Mouse (Mus musculus) brain, embryonic 14.5 days (tissue): ENCODE measurements at regions not wholly inside any gene's neighbourhood (a gene's known extent, or its start where the extent isn't known, plus 50 kb on each side); places are given as distances from the start of the nearest gene placed in this dataset.

Experiments used
- CTCF ChIP-seq: fragments of 200-500 bp; IDR thresholded peaks from 2 replicates; pipeline ENCODE4 v1.5.1; 2012; ENCODE audit warnings: inconsistent platforms, mild to moderate bottlenecking, moderate library complexity, borderline replicate concordance; ENCODE audit not compliant: insufficient read depth, insufficient read length; ENCODE audit errors: extremely low read depth
- POLR2A ChIP-seq: fragments of 200-500 bp; IDR thresholded peaks from 2 replicates; pipeline ENCODE4 v1.6.1; 2012; ENCODE audit warnings: mild to moderate bottlenecking, inconsistent platforms, borderline replicate concordance; ENCODE audit not compliant: poor library complexity, insufficient read depth, insufficient read length, severe bottlenecking; ENCODE audit errors: extremely low read depth

DNA sequence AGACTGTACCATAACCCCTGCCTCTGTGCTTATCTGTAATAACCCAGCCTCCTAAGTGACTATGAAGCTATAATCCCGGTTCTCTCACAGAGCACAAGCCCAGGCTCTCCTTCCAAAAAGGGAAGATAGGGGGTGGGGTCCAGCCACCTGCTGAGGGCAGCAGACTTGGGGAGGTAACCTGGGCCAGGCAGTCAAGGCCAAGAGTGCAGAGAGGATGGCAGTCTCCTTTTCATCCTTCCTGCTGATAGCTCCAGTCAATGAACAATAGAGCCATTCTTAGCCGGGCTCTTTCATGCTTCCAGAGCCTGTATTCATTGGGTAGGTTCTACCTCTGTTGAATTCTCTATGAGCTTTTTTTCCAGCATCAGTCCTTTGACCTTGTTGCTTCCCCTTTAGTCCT is 527.5 kb downstream of the Fgf9 start:
- no peak for TF ChIP-seq CTCF
- no peak for TF ChIP-seq POLR2A
